Mouse (Mus musculus) embryonic fibroblast, embryonic 13.5 days (primary cell): ENCODE measurements around the gene Serac1. TPM values are rescaled to one million over a fixed set of nuclear protein-coding genes. Genes with fewer than 3 reads are reported as not detected.
A peak's percentile ranks its signal among the peaks of the same experiment; 100 is the strongest.

ENCODE experiments used
- H3K27ac ChIP-seq: 2 replicates; pipeline ENCODE4 v1.5.1; 2012; ENCODE audit warnings: low read length, control low read depth, inconsistent platforms; ENCODE audit not compliant: insufficient read depth
- H3K4me1 ChIP-seq: 2 replicates; pipeline ENCODE4 v1.6.1; 2011; ENCODE audit warnings: low read length; ENCODE audit not compliant: control insufficient read depth, insufficient read depth
- H3K4me3 ChIP-seq: 2 replicates; pipeline ENCODE4 v1.5.1; 2011; ENCODE audit warnings: mild to moderate bottlenecking, control low read depth, low read length; ENCODE audit not compliant: insufficient read depth
- CTCF ChIP-seq: IDR thresholded peaks from 2 replicates; pipeline ENCODE4 v1.5.1; 2011; ENCODE audit warnings: mild to moderate bottlenecking, control low read depth, low read length, moderate library complexity, borderline replicate concordance; ENCODE audit not compliant: insufficient read depth
- POLR2A ChIP-seq: IDR thresholded peaks from 2 replicates; pipeline ENCODE4 v1.6.1; 2011; ENCODE audit warnings: low read depth, mild to moderate bottlenecking, control low read depth, low read length, moderate library complexity
- polyA plus RNA-seq: library from polyadenylated mRNA; stranded (reverse); fragments of >200 nt; gene quantifications from 2 replicates; pipeline ENCODE4 v1.2.4, GENCODE M21; 2011; ENCODE audit warnings: low read depth; ENCODE audit not compliant: missing spikeins, insufficient read length

The Serac1 gene
- 4.5 and 4.7 TPM in 2 replicates for polyA plus RNA-seq

DNA sequence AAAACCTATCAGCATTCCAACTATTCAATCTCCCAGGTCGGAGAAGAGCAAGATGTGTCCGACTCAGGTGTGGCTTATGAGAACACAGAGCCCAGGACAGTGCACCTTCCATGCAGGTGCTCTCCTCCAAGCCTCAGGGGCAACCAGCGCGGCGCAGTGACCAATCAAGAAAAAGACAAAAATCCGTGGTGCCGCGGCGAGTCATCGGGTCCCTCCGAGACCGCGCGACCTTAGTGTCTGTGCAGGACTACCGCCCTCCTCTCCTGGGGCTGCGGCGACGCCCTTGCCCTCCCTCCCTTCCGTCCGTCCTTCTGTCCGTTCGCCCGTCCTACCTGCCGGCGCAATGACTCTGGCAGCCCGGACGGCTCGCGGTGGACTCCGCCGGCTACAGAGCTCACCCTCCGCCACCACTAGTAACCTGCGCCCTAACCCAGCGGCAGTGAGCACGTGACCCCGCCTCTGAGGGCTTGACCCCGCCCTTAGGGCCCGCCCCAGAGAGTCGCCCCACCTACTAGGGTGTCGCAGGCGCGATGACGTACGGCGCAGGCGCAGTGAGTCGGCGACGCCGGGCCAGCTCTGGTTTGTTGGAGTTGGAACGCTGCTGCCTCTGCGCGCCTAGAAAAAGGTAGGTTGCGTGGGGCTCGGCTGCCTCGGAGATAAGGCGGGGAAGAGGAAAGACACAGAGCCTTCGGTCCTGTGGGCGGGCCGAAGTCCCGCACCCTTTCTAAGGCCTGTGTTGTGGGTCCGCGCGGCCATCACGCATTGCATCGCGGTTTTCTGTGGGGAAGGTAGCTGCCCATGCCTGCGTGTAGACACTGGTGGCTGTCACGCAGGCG is at the start of gene Serac1, which contains the start of gene Gtf2h5:
TSS of gene Serac1 (minus strand) at position 455 of the 836 bp plus-strand sequence.
TSS of gene Gtf2h5 (plus strand) at position 500 of the 836 bp plus-strand sequence.
- TF ChIP-seq CTCF = no peak
- TF ChIP-seq POLR2A = peak; percentile 86
- Histone ChIP-seq H3K27ac (peak within 1 kb of the TSS; percentile 3; the same call in 1 of the 2 replicates), H3K4me1 (peaks cover 2% of the 10 kb centered on the region; the same call in 1 of the 2 replicates), H3K4me3 (peak within 1 kb of the TSS; percentile 78)

DNA sequence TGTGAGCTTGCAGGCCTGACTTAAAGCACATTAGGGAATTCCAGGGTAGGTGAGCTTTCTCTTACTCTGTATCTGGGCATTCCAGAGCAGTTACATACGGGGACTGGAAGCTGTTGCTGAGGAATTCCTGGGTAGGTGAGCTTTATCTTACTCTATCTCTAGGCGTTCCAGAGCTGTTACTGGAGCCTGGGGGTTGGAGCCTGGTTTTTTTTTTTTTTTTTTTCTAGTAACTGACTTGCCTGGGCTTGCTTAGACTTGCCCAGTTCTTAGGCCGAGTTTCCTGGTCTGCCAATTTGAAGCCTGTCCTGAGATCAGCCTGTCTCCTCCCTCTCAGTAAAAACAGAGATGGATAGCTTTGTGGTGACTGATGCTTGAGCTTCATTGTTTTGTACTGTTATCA is 48.5 kb upstream of the Serac1 start:
- TF ChIP-seq POLR2A = no peak
- TF ChIP-seq CTCF = no peak
- peak overlapping the region; percentile 99 for H3K27ac ChIP-seq
- H3K4me1 ChIP-seq = peaks cover 7% of the 10 kb centered on the region; the same call in 1 of the 2 replicates
- H3K4me3 ChIP-seq = no peak overlapping the region

DNA sequence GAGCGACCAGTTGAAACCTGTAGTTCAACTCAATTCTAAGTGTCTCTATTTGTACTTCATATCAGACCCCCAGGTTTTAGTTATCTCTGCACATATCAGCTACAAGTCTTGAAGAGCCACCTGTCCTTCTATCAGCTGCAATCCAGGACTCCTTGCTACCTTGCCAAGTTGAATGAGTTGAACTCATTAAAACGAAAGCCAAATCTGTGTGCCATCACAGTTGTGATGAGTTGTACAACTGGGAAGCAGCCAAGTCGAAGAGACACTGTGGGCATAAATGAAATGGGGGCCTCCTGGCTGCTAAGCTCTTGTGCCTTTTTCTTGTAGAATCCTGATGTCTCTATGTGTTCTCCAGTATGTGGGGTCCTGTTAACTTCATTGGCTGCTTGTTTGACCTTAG is 45.9 kb upstream of the Serac1 start:
- Histone ChIP-seq H3K4me3 (no peak overlapping the region), H3K4me1 (peaks cover 7% of the 10 kb centered on the region; the same call in 1 of the 2 replicates), H3K27ac (no peak overlapping the region)
- TF ChIP-seq CTCF = no peak
- TF ChIP-seq POLR2A = no peak

DNA sequence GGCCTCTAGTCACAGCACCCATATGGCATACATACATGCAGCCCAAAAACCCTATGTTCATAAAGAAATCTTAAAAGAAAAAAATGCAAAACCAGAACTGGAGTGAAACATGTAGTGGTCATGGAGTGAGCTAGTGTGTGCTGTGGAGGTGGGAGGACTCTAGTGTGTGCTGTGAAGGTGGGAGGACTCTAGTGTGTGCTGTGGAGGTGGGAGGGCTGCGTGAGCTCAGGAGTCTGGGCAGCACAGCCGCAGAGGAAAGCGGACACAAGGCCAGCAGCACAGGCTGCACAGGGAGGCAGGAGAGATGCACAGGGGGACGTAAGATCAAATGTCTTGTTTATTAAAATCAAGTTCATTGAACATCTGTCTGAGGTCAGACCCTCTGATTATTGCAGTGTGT is 44.2 kb upstream of the Serac1 start:
- Histone ChIP-seq H3K27ac (no peak overlapping the region), H3K4me3 (no peak overlapping the region), H3K4me1 (peaks cover 6% of the 10 kb centered on the region; the same call in 1 of the 2 replicates)
- TF ChIP-seq CTCF (no peak), POLR2A (no peak)

DNA sequence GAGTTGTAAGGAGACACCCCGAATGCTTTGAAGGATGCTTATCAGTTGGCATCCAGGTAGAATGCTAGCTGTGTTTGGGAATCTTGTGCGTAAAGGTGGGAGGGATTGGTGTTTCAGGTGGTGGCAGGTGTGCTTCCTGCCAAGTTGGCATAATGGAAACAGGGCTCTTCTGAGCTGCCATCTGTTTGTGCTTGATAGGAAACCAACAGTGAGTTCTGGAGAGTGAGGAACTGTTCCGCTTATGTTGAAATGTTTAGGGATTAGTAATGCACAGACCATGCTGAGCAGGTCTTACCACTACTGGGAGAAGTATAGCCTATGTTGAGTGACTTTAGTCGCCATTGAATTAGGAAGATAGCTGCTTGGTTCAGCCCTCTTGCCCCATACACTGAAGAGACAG is 39.3 kb upstream of the Serac1 start:
- TF ChIP-seq POLR2A = no peak
- no peak for TF ChIP-seq CTCF
- H3K4me1 ChIP-seq = peaks cover 16% of the 10 kb centered on the region
- peak overlapping the region; percentile 14; the same call in 1 of the 2 replicates for H3K27ac ChIP-seq
- H3K4me3 ChIP-seq = no peak overlapping the region

DNA sequence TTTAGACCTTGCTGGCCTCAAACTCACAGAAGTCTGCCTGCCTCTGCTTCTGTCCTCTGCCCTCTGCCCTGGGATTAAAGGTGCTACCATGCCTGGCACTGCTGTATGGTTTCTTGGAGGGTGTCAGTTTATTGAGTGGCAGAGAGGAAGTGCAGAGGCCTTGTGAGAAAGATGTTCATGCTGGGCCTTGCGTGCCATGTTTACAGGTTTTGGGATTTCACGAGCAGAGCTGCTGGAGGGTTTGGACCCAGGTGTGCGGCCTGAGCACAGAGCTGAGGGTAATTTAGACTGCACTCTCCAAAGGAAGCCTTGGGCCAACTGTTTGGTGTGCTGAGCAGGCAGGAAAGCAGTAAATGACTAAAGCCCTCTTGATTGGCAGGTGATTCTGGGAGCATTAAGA is 38.4 kb upstream of the Serac1 start:
- TF ChIP-seq CTCF (no peak), POLR2A (no peak)
- Histone ChIP-seq H3K4me3 (no peak overlapping the region), H3K4me1 (peaks cover 18% of the 10 kb centered on the region), H3K27ac (peak overlapping the region; percentile 52)

DNA sequence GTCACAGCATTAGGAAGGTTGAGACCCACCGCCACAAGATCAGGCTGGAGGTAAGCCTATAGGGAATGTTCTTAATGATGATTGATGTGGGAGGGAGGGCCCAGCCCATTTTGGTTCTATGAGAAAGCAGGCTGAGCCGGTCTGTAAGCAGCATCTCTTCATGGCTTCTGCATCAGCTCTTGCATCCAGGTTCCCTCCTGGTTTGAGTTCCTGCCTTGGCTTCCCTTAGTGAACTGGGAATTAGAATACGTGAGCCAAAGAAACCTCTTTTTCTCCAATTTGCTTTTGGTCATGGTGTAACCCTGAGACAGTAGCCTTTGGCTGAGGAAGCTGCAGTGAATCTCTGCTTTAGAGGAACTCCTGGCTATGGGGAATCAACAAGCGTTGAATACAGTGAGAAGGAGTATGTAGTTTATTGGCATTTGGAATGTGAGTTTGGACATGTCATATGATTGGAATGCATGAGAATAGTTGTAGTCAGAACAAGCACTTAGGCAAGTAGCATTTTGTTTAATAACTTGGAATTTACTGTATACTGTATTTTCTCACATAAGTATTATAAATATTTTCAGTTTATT is 37.7 kb upstream of the Serac1 start:
- Histone ChIP-seq H3K4me1 (peaks cover 18% of the 10 kb centered on the region), H3K4me3 (no peak overlapping the region), H3K27ac (peak overlapping the region; percentile 85)
- TF ChIP-seq CTCF (no peak), POLR2A (no peak)

DNA sequence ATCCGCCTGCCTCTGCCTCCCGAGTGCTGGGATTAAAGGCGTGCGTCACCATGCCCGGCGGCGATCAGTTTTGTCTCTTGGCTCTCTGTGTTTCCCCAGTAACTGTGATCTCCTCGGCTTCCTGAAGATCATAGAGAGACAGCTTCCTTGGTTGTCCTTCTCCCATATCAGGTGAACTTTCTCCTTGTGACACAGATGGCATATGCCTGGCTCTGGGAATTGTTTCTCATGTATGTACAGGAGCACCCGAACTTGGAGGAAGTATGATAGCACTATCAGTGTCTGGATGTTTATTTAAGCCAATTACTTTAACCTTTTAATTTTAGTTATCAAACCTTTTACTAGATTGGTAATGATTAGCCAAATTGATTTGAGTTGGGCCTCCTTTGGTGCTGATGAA is 35.5 kb upstream of the Serac1 start:
- H3K4me3 ChIP-seq = no peak overlapping the region
- no peak overlapping the region for H3K27ac ChIP-seq
- peaks cover 20% of the 10 kb centered on the region for H3K4me1 ChIP-seq
- TF ChIP-seq CTCF (no peak), POLR2A (no peak)

DNA sequence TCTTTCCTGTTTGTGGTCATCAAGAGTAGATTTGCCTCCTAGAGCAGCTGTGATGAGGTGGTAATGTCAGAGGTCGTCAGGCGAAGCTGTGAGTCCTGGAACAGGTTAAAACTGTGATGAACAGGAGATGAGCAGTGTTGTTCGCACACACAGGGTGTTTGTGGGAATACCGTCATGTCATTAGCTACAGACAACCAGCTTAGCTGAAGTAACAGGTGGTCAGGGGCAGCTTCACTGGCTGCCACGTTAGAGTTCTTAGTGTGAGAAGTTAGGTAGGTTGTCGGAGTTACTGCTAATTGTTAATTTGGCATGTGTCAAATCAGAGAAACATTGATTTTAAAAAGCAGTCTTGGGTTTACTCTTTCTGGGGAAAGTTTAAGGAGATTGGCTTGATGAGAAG is 34.1 kb upstream of the Serac1 start:
- Histone ChIP-seq H3K4me3 (no peak overlapping the region), H3K27ac (no peak overlapping the region), H3K4me1 (peaks cover 19% of the 10 kb centered on the region)
- TF ChIP-seq CTCF (no peak), POLR2A (no peak)

DNA sequence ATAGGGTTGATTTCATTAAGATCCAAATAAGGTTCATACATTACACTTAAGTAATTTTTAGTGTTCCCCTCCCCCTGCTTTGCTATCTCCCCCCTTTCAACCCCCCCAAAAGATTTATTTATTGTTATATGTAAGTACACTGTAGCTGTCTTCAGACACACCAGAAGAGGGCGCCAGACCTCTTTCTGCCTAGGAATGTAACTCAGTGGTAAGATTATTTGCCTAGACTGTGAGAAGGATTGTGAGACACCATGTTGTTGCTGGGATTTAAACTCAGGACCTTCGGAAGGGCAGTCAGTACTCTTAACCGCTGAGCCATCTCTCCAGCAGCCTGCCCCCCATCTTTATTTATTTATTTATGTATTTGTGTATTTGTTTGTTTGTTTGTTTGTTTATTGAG is 31.4 kb upstream of the Serac1 start:
- TF ChIP-seq CTCF = no peak
- no peak for TF ChIP-seq POLR2A
- peaks cover 8% of the 10 kb centered on the region for H3K4me1 ChIP-seq
- H3K4me3 ChIP-seq = no peak overlapping the region
- H3K27ac ChIP-seq = no peak overlapping the region
